Mouse (Mus musculus) kidney, adult 11 months (tissue): ENCODE data around the gene Ccdc24.
A peak's percentile ranks its signal among the peaks of the same experiment; 100 is the strongest.

ENCODE experiments used
- DNase-seq: peaks from one replicate; pipeline ENCODE4 v3.0.0; 2022

Ccdc24 gene

GRCm38 (mm10) chr4:117890750-117891149 lies 18.4 kb upstream of the Ccdc24 start:
- no peak for DNase-seq

GRCm38 (mm10) chr4:117890031-117890430 lies 17.7 kb upstream of the Ccdc24 start:
- DNase-seq = no peak

GRCm38 (mm10) chr4:117889471-117889870 lies 17.1 kb upstream of the Ccdc24 start:
- no peak for DNase-seq

GRCm38 (mm10) chr4:117887920-117888319 lies 15.6 kb upstream of the Ccdc24 start:
- DNase-seq = no peak

GRCm38 (mm10) chr4:117887133-117887532 lies 14.8 kb upstream of the Ccdc24 start, which contains the start of gene Atp6v0b:
Gene Atp6v0b (minus strand): TSS chr4:117887333.
- peak; percentile 94 for DNase-seq

- DNase-seq = peak; percentile 37
Measured at GRCm38 (mm10) chr4:117886644-117887043, 14.3 kb upstream of the Ccdc24 start.

GRCm38 (mm10) chr4:117885994-117886393 lies 13.6 kb upstream of the Ccdc24 start:
- DNase-seq = no peak

GRCm38 (mm10) chr4:117885093-117885492 lies 12.7 kb upstream of the Ccdc24 start:
- DNase-seq = no peak

- no peak for DNase-seq
Measured at GRCm38 (mm10) chr4:117884146-117884545, 11.8 kb upstream of the Ccdc24 start.

- DNase-seq = no peak
Measured at GRCm38 (mm10) chr4:117882701-117883691, 10.6 kb upstream of the Ccdc24 start, which contains the start of gene B4galt2. Gene B4galt2 (minus strand): TSS chr4:117883487.

- DNase-seq = no peak
Measured at GRCm38 (mm10) chr4:117878703-117879102, 6.3 kb upstream of the Ccdc24 start.

- DNase-seq = no peak
Measured at GRCm38 (mm10) chr4:117878301-117878700, 5.9 kb upstream of the Ccdc24 start.

GRCm38 (mm10) chr4:117873615-117874014 lies 1.3 kb upstream of the Ccdc24 start:
- DNase-seq = no peak

- no peak for DNase-seq
Measured at GRCm38 (mm10) chr4:117871787-117872186, 570 bp downstream of the Ccdc24 start.

GRCm38 (mm10) chr4:117870437-117870836 lies 1.9 kb downstream of the Ccdc24 start:
- no peak for DNase-seq

- DNase-seq = no peak
Measured at GRCm38 (mm10) chr4:117869317-117869716, 3.0 kb downstream of the Ccdc24 start.

- no peak for DNase-seq
Measured at GRCm38 (mm10) chr4:117867823-117868222, 4.5 kb downstream of the Ccdc24 start.

- no peak for DNase-seq
Measured at GRCm38 (mm10) chr4:117867000-117867399, 5.4 kb downstream of the Ccdc24 start.

GRCm38 (mm10) chr4:117866083-117866482 lies 6.3 kb downstream of the Ccdc24 start:
- peak; percentile 89 for DNase-seq

GRCm38 (mm10) chr4:117862823-117863222 lies 9.5 kb downstream of the Ccdc24 start:
- DNase-seq = no peak

GRCm38 (mm10) chr4:117860570-117860969 lies 11.8 kb downstream of the Ccdc24 start:
- no peak for DNase-seq

GRCm38 (mm10) chr4:117858794-117859193 lies 13.6 kb downstream of the Ccdc24 start:
- peak; percentile 58 for DNase-seq

- no peak for DNase-seq
Measured at GRCm38 (mm10) chr4:117855146-117855545, 17.2 kb downstream of the Ccdc24 start.

- DNase-seq = no peak
Measured at GRCm38 (mm10) chr4:117852152-117852868, 20.0 kb downstream of the Ccdc24 start.
